Mouse (Mus musculus) C2C12 (cell line): Measurements from ENCODE around the gene Plppr2. TPM values are rescaled to one million over a fixed set of nuclear protein-coding genes. Genes with fewer than 3 reads are reported as not detected.

Experiments used
- H3K27me3 ChIP-seq: one replicate; pipeline ENCODE4 v1.6.1; 2011; ENCODE audit not compliant: control insufficient read depth, insufficient read depth, insufficient read length
- H3K36me3 ChIP-seq: one replicate; pipeline ENCODE4 v1.6.1; 2011; ENCODE audit not compliant: control insufficient read depth, insufficient read depth
- H3K4me3 ChIP-seq: one replicate; pipeline ENCODE4 v1.5.1; 2011; ENCODE audit warnings: mild to moderate bottlenecking, control low read depth; ENCODE audit not compliant: poor library complexity, insufficient read depth, severe bottlenecking
- H3K79me2 ChIP-seq: one replicate; pipeline ENCODE4 v1.6.1; 2011; ENCODE audit not compliant: control insufficient read depth, insufficient read depth
- H3K79me3 ChIP-seq: one replicate; pipeline ENCODE4 v1.6.1; 2011; ENCODE audit warnings: low read depth, control low read depth
- H3ac ChIP-seq: one replicate; pipeline ENCODE3; 2011; ENCODE audit warnings: low read depth; ENCODE audit not compliant: control insufficient read depth, insufficient read length
- CEBPB ChIP-seq: IDR thresholded peaks from one replicate; pipeline ENCODE4 v1.6.1; 2011; ENCODE audit warnings: low read depth, mild to moderate bottlenecking, control low read depth, moderate library complexity
- CTCF ChIP-seq: IDR thresholded peaks from one replicate; pipeline ENCODE4 v1.5.1; 2011; ENCODE audit not compliant: control insufficient read depth, insufficient read depth, insufficient read length
- FOSL1 ChIP-seq: IDR thresholded peaks from one replicate; pipeline ENCODE4 v1.8.0; 2011; ENCODE audit warnings: mild to moderate bottlenecking, low read length; ENCODE audit not compliant: poor library complexity, insufficient read depth, severe bottlenecking
- MAX ChIP-seq: IDR thresholded peaks from one replicate; pipeline ENCODE4 v1.6.1; 2011; ENCODE audit warnings: mild to moderate bottlenecking, control low read depth
- MYOD1 ChIP-seq: IDR thresholded peaks from one replicate; pipeline ENCODE4 v1.6.1; 2011; ENCODE audit warnings: low read depth; ENCODE audit not compliant: control insufficient read depth, insufficient read length
- MYOG ChIP-seq: IDR thresholded peaks from one replicate; pipeline ENCODE4 v1.6.1; 2011; ENCODE audit not compliant: control insufficient read depth, insufficient read length; ENCODE audit errors: extremely low read depth
- USF1 ChIP-seq: IDR thresholded peaks from one replicate; pipeline ENCODE4 v1.6.1; 2011; ENCODE audit warnings: low read depth, mild to moderate bottlenecking, control low read depth, moderate library complexity
- long read RNA-seq, 2 experiments: library from polyadenylated mRNA; unstranded; transcript quantifications; one replicate each; pipeline ENCODE4 v2.0.0; 2019 to 2020
- polyA plus RNA-seq: library from polyadenylated mRNA; unstranded; fragments of >200 nt; fragmentation: generic; extraction: Trizol; gene quantifications from one replicate; pipeline ENCODE4 v1.2.1, GENCODE M21; 2012; ENCODE audit warnings: missing spikeins

Gene Plppr2
- 11.6 TPM for polyA plus RNA-seq
- long read RNA-seq, experiment 1, partial matches to known transcripts: 3 of 6 reads
- long read RNA-seq, experiment 1, other reads (novel, unspliced or antisense): 1 of 6 reads
- long read RNA-seq, experiment 2, transcript Plppr2-201 (10 exons, 2,626 nt): major isoform, 17 of 42 reads
- long read RNA-seq, experiment 2, partial matches to known transcripts: 2 of 42 reads
- long read RNA-seq, experiment 2, other reads (novel, unspliced or antisense): 22 of 42 reads

DNA sequence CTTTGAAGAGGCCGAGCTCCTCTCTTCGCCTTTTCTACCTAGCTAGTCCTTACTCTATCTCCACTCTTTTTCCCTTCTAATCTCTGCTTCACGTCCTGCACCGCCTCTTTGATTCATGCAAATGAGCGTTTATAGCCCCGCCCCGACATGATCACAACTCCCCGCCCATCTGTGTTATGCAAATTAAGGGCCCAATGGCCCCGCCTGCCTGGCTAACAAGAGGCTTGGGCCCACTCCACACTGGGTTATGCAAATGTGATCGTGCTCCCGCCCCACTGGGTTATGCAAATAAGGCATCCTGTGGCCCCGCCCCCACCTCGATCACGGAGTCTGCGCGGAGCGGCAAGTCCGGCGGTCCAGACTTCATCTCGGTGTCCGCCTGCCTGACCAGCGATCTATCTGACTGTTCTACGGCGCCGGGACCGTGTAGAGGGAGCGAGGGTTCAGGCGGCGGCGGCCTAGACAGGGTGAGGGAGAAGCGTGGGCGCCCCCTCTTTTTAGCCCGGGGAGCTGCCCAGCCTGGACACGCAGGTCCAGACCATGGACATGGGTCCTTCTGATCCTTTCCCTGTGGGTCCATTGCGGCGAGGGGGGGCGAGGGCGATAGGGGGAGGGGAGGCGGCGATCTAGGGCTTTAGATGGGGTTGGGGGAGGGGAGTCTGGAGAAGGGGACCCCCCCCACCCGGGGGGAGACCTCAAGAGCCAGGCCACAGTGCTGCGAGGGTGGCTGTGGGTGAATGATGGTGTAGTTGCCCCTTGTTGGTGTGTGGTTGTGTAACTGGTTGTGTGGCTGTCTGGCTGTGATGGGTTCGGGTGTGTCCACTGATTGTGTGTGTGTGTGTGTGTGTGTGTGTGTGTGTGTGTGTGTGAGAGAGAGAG lies at the start of gene Plppr2:
Gene Plppr2 (plus strand): TSS at position 342 of the 879 bp plus-strand sequence.
- Histone ChIP-seq H3K79me2 (no peaks in the 10 kb centered on the region), H3ac (peak within 1 kb of the TSS; percentile 47), H3K27me3 (no peaks in the 10 kb centered on the region), H3K4me3 (peak within 1 kb of the TSS; percentile 28), H3K79me3 (no peaks in the 10 kb centered on the region), H3K36me3 (no peaks in the 10 kb centered on the region)
- no peak for TF ChIP-seq CTCF
- no peak for TF ChIP-seq FOSL1
- TF ChIP-seq CEBPB: no peak
- TF ChIP-seq MYOG: no peak
- no peak for TF ChIP-seq MAX
- no peak for TF ChIP-seq USF1
- no peak for TF ChIP-seq MYOD1

DNA sequence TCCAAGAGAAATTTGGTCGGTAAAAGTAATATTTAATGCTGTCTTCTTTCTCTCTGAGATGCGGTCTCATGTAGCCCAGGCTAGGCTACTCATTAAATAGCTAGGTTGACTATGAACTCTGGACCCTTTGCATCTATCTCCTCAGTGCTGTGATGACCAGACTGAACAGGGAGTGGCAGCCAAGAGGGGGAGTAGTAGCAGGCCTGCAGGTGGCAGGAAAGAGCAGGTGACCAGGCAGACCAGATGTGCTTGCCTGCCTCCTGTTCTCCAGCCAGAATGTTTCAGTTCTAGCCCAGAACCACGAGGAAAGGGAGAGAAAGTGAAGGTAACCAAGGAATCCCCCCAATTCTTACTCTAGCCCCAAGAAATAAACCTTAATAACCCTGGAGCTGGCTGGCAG lies 47.6 kb upstream of the Plppr2 start:
- H3K79me2 ChIP-seq: no peaks in the 10 kb centered on the region
- no peaks in the 10 kb centered on the region for H3K36me3 ChIP-seq
- TF ChIP-seq USF1 (no peak), CEBPB (no peak), MYOG (no peak), MYOD1 (no peak), MAX (no peak), FOSL1 (no peak), CTCF (no peak)
- no peak overlapping the region for H3ac ChIP-seq
- no peak overlapping the region for H3K4me3 ChIP-seq
- H3K79me3 ChIP-seq: no peaks in the 10 kb centered on the region
- H3K27me3 ChIP-seq: peaks cover 20% of the 10 kb centered on the region

DNA sequence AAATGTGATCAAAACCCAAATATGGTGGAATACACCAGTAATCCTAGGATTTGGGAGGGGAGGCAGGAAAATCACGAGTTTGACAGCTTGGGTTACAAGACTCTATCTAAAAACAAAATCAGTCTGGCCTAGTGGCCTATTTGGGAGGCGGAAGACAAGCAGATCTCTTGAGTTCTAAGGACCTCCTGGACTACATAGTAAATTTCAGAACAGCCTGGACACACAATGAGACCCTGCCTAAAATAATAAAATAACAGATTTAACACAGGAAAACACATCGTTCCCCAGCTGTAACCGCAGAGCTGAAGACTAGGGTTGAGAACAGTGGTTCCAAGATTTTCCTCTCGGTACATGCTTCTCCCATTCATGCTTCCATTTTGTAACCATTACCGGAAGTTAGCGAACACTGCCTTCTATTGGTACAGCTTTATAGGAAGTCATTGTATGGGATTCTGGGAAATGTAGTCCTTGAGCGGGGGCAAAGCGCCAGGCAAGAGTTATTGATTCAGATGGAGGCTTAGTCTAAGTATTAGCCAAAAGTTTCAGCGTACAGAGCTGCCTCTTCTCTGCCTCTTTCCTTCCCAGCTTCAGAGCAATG lies 35.5 kb upstream of the Plppr2 start:
- TF ChIP-seq MYOD1 (no peak), FOSL1 (no peak), MYOG (no peak), MAX (no peak), USF1 (no peak), CTCF (no peak), CEBPB (no peak)
- Histone ChIP-seq H3K27me3 (peaks cover 1% of the 10 kb centered on the region), H3K79me3 (no peaks in the 10 kb centered on the region), H3K79me2 (no peaks in the 10 kb centered on the region), H3ac (no peak overlapping the region), H3K4me3 (no peak overlapping the region), H3K36me3 (no peaks in the 10 kb centered on the region)

DNA sequence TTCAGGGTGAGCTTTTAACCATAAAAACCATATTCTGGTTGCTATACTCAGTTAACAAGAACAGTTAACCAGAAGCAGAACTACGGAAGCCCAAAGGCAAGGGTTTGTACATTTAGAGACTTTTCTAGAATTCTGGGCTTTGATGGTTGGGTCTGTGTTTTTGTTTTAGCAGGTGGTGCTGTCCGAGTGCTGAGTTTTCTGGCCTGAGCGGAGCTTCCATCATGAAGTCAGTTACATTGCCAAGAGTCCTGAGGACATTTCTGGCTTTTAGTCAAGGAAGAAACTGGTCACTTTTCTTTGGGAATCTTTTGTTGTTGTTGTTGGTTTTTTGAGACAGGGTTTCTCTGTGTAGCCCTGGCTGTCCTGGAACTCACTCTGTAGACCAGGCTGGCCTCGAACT lies 32.8 kb upstream of the Plppr2 start:
- Histone ChIP-seq H3ac (no peak overlapping the region), H3K36me3 (no peaks in the 10 kb centered on the region), H3K79me2 (no peaks in the 10 kb centered on the region), H3K27me3 (peaks cover 16% of the 10 kb centered on the region), H3K79me3 (no peaks in the 10 kb centered on the region), H3K4me3 (no peak overlapping the region)
- no peak for TF ChIP-seq USF1

DNA sequence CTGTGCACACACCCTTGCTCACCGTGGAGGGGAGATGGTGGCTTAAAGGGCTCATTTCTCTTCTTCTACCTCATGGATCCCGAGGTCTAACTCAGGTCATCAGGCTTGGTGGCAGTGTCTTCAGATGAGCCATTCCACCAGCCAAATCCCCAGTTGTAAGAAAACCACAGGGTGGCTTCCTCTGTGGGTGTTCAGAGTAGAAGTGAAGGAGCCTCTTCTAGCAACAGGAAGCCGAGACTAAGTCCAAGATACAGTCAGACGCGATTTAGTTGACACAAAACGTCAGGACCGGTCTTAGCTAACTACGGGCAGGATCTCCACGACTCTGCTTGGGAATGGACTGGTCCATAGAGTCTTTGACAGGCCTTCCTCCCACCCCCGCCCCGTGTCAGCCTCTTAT lies 28.6 kb upstream of the Plppr2 start:
- peaks cover 16% of the 10 kb centered on the region for H3K27me3 ChIP-seq
- no peak overlapping the region for H3K4me3 ChIP-seq
- no peak overlapping the region for H3ac ChIP-seq
- H3K79me2 ChIP-seq: no peaks in the 10 kb centered on the region
- TF ChIP-seq MAX (no peak), CEBPB (no peak)
- no peaks in the 10 kb centered on the region for H3K36me3 ChIP-seq
- no peaks in the 10 kb centered on the region for H3K79me3 ChIP-seq
